Mouse (Mus musculus): ENCODE data around the gene Fbxw10. TPM values are rescaled to one million over a fixed set of nuclear protein-coding genes. Genes with fewer than 3 reads are reported as not detected.
A peak's percentile ranks its signal among the peaks of the same experiment; 100 is the strongest.

Gene Fbxw10
- polyA plus RNA-seq, 1 experiment from 2014 or later = 0.22 TPM

GRCm38 (mm10) chr11:62879220-62880048, 32.6 kb downstream of the Fbxw10 start, which contains the start of gene Tvp23b:
Tvp23b (plus strand) TSS chr11:62879455.
- H3K4me1 ChIP-seq (replicated peaks) = peaks cover 6% of the 10 kb centered on the region
- peak within 1 kb of the TSS; percentile 83 for H3K27ac ChIP-seq
- 2% methylated on average over 54 of the region's 55 CpGs for WGBS
- ATAC-seq = peak; percentile 97
- H3K27me3 ChIP-seq = no peaks in the 10 kb centered on the region
- H3K4me2 ChIP-seq (replicated peaks) = peak within 1 kb of the TSS; percentile 60
- H3K36me3 ChIP-seq = 0 out of 2 replicates have a peak, but pooled peaks cover 3% of the 10 kb centered on the region
- H3K9ac ChIP-seq (replicated peaks) = peak within 1 kb of the TSS; percentile 77
- no peaks in the 10 kb centered on the region for H3K9me3 ChIP-seq
- H3K4me3 ChIP-seq (replicated peaks) = peak within 1 kb of the TSS; percentile 58

GRCm38 (mm10) chr11:62883407-62883806, 36.5 kb downstream of the Fbxw10 start:
- no peak overlapping the region for H3K27ac ChIP-seq
- no peak overlapping the region for H3K9ac ChIP-seq (replicated peaks)
- ATAC-seq = no peak
- peaks cover 6% of the 10 kb centered on the region for H3K4me1 ChIP-seq (replicated peaks)
- peaks cover 31% of the 10 kb centered on the region for H3K36me3 ChIP-seq
- no peak overlapping the region for H3K4me2 ChIP-seq (replicated peaks)
- 92% methylated on average over 8 of the region's 8 CpGs for WGBS
- no peaks in the 10 kb centered on the region for H3K9me3 ChIP-seq
- no peaks in the 10 kb centered on the region for H3K27me3 ChIP-seq
- H3K4me3 ChIP-seq (replicated peaks) = no peak overlapping the region

GRCm38 (mm10) chr11:62885323-62885722, 38.5 kb downstream of the Fbxw10 start:
- Histone ChIP-seq H3K27ac (no peak overlapping the region), H3K36me3 (peaks cover 38% of the 10 kb centered on the region), H3K9ac (replicated peaks) (no peak overlapping the region), H3K9me3 (no peaks in the 10 kb centered on the region), H3K4me1 (replicated peaks) (peaks cover 2% of the 10 kb centered on the region), H3K4me2 (replicated peaks) (no peak overlapping the region), H3K27me3 (no peaks in the 10 kb centered on the region), H3K4me3 (replicated peaks) (no peak overlapping the region)
- 94% methylated on average over 5 of the region's 5 CpGs for WGBS
- no peak for ATAC-seq

- no peaks in the 10 kb centered on the region for H3K4me1 ChIP-seq (replicated peaks)
- H3K4me2 ChIP-seq (replicated peaks) = no peak overlapping the region
- no peak overlapping the region for H3K27ac ChIP-seq
- H3K9ac ChIP-seq (replicated peaks) = no peak overlapping the region
- H3K27me3 ChIP-seq = no peaks in the 10 kb centered on the region
- H3K36me3 ChIP-seq = peaks cover 53% of the 10 kb centered on the region
- ATAC-seq = no peak
- no peaks in the 10 kb centered on the region for H3K9me3 ChIP-seq
- 87% methylated on average over 4 of the region's 4 CpGs for WGBS
- H3K4me3 ChIP-seq (replicated peaks) = no peak overlapping the region
Measured at GRCm38 (mm10) chr11:62890796-62891195, 43.9 kb downstream of the Fbxw10 start.

- H3K4me3 ChIP-seq (replicated peaks) = no peak overlapping the region
- no peak overlapping the region for H3K9ac ChIP-seq (replicated peaks)
- no peaks in the 10 kb centered on the region for H3K27me3 ChIP-seq
- peaks cover 48% of the 10 kb centered on the region for H3K36me3 ChIP-seq
- H3K27ac ChIP-seq = no peak overlapping the region
- H3K4me2 ChIP-seq (replicated peaks) = no peak overlapping the region
- WGBS = 95% methylated on average over 11 of the region's 11 CpGs
- no peaks in the 10 kb centered on the region for H3K9me3 ChIP-seq
- ATAC-seq = no peak
- no peaks in the 10 kb centered on the region for H3K4me1 ChIP-seq (replicated peaks)
Measured at GRCm38 (mm10) chr11:62891763-62892162, 44.9 kb downstream of the Fbxw10 start.

GRCm38 (mm10) chr11:62901699-62902323, 54.9 kb downstream of the Fbxw10 start:
- H3K27me3 ChIP-seq = no peaks in the 10 kb centered on the region
- no peak overlapping the region for H3K9ac ChIP-seq (replicated peaks)
- H3K9me3 ChIP-seq = no peaks in the 10 kb centered on the region
- ATAC-seq = no peak
- H3K4me3 ChIP-seq (replicated peaks) = no peak overlapping the region
- WGBS = 37% methylated on average over 12 of the region's 12 CpGs
- no peaks in the 10 kb centered on the region for H3K36me3 ChIP-seq
- no peak overlapping the region for H3K4me2 ChIP-seq (replicated peaks)
- no peak overlapping the region for H3K27ac ChIP-seq
- no peaks in the 10 kb centered on the region for H3K4me1 ChIP-seq (replicated peaks)

- Histone ChIP-seq H3K27me3 (no peaks in the 10 kb centered on the region), H3K4me3 (replicated peaks) (no peak overlapping the region), H3K36me3 (no peaks in the 10 kb centered on the region), H3K9me3 (no peaks in the 10 kb centered on the region), H3K27ac (no peak overlapping the region), H3K4me2 (replicated peaks) (no peak overlapping the region), H3K4me1 (replicated peaks) (no peaks in the 10 kb centered on the region), H3K9ac (replicated peaks) (no peak overlapping the region)
- ATAC-seq = no peak
- 58% methylated on average over 6 of the region's 6 CpGs for WGBS
Measured at GRCm38 (mm10) chr11:62903871-62904495, 57.1 kb downstream of the Fbxw10 start.

GRCm38 (mm10) chr11:62909720-62910306, 62.9 kb downstream of the Fbxw10 start:
- Histone ChIP-seq H3K9me3 (no peaks in the 10 kb centered on the region), H3K27ac (no peak overlapping the region), H3K4me1 (replicated peaks) (peaks cover 14% of the 10 kb centered on the region), H3K4me3 (replicated peaks) (no peak overlapping the region), H3K9ac (replicated peaks) (no peak overlapping the region), H3K36me3 (no peaks in the 10 kb centered on the region), H3K4me2 (replicated peaks) (no peak overlapping the region), H3K27me3 (no peaks in the 10 kb centered on the region)
- ATAC-seq = no peak
- 78% methylated on average over 3 of the region's 3 CpGs for WGBS

GRCm38 (mm10) chr11:62911362-62911761, 64.5 kb downstream of the Fbxw10 start:
- no peak overlapping the region for H3K4me2 ChIP-seq (replicated peaks)

GRCm38 (mm10) chr11:62913141-62913540, 66.3 kb downstream of the Fbxw10 start:
- Histone ChIP-seq H3K9ac (replicated peaks) (no peak overlapping the region), H3K27ac (no peak overlapping the region), H3K4me2 (replicated peaks) (no peak overlapping the region), H3K9me3 (no peaks in the 10 kb centered on the region), H3K36me3 (no peaks in the 10 kb centered on the region), H3K27me3 (no peaks in the 10 kb centered on the region), H3K4me3 (replicated peaks) (no peak overlapping the region), H3K4me1 (replicated peaks) (peaks cover 14% of the 10 kb centered on the region)
- ATAC-seq = no peak
- 95% methylated on average over 2 of the region's 2 CpGs for WGBS

More at GRCm38 (mm10) chr11:62911362-62911761, 64.5 kb downstream of the Fbxw10 start:
- peak; percentile 24; the same call in 1 of the 2 replicates for ATAC-seq
- H3K9me3 ChIP-seq = no peaks in the 10 kb centered on the region
- H3K27ac ChIP-seq = 0 out of 2 replicates have a peak overlapping the region, but pooled peaks have one; percentile 56
- no peaks in the 10 kb centered on the region for H3K36me3 ChIP-seq
- no peak overlapping the region for H3K4me3 ChIP-seq (replicated peaks)
- WGBS = 32% methylated on average over 8 of the region's 8 CpGs
- peaks cover 14% of the 10 kb centered on the region for H3K4me1 ChIP-seq (replicated peaks)
- H3K9ac ChIP-seq (replicated peaks) = no peak overlapping the region
- H3K27me3 ChIP-seq = no peaks in the 10 kb centered on the region

GRCm38 (mm10) chr11:62914532-62914931, 67.7 kb downstream of the Fbxw10 start:
- no peak overlapping the region for H3K27ac ChIP-seq
- no peaks in the 10 kb centered on the region for H3K36me3 ChIP-seq
- no peaks in the 10 kb centered on the region for H3K9me3 ChIP-seq
- ATAC-seq = no peak
- 64% methylated on average over 6 of the region's 6 CpGs for WGBS
- H3K4me2 ChIP-seq (replicated peaks) = no peak overlapping the region
- H3K27me3 ChIP-seq = no peaks in the 10 kb centered on the region
- H3K4me3 ChIP-seq (replicated peaks) = no peak overlapping the region
- H3K9ac ChIP-seq (replicated peaks) = no peak overlapping the region
- peaks cover 14% of the 10 kb centered on the region for H3K4me1 ChIP-seq (replicated peaks)

GRCm38 (mm10) chr11:62915486-62915885, 68.6 kb downstream of the Fbxw10 start:
- H3K9ac ChIP-seq (replicated peaks) = no peak overlapping the region
- H3K9me3 ChIP-seq = no peaks in the 10 kb centered on the region
- H3K4me3 ChIP-seq (replicated peaks) = no peak overlapping the region
- WGBS = 90% methylated on average over 2 of the region's 2 CpGs
- H3K4me1 ChIP-seq (replicated peaks) = peaks cover 14% of the 10 kb centered on the region
- H3K27ac ChIP-seq = no peak overlapping the region
- H3K36me3 ChIP-seq = no peaks in the 10 kb centered on the region
- ATAC-seq = no peak
- no peak overlapping the region for H3K4me2 ChIP-seq (replicated peaks)
- H3K27me3 ChIP-seq = no peaks in the 10 kb centered on the region

All from midbrain, embryonic 13.5 days (tissue).